In the genomic region with DNA sequence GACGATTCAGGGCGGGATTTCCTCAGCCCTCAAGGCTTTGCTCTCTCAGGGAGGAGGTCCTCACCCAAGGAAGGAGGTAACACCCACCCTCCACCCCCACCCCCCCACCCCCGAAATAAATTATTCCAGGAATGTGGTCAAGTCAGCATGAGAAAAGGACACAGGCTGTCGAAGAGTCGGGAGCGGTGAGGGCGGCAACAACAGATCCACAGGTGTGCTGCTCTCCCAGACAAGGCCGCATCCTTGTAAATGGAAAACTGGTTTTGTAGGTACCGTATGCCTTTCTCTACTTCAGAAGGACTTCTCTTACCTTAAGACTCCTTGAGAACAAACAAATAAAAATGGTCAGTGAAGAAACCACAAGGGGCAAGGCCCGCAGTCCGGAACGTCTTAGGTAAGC, we compare ENCODE assay signal across 8 mouse cellular contexts. TPM values are rescaled to one million over a fixed set of nuclear protein-coding genes. Genes with fewer than 3 reads are reported as not detected.
A peak's percentile ranks its signal among the peaks of the same experiment; 100 is the strongest.
DNase-seq lines count a peak whose midpoint lies in the region; ATAC-seq and TF ChIP-seq lines count a peak whose summit lies in the region.

A gene (plus strand): TSS at position 200 of the 400 bp plus-strand sequence.

- H3K9ac ChIP-seq in midbrain, embryonic 12.5 days (replicated peaks) = no peak within 1 kb of the TSS

- ATAC-seq in midbrain, embryonic 12.5 days (ENCODE audit: low FRiP score, low read depth) = no peak

- H3K36me3 ChIP-seq in midbrain, embryonic 12.5 days = no peaks in the 10 kb centered on the region

- WGBS in midbrain, embryonic 12.5 days = 33% methylated on average over 10 of the region's 12 CpGs

- H3K27ac ChIP-seq in cortical plate, adult 2 months (ENCODE audit: insufficient read depth, low read length) = no peak within 1 kb of the TSS
- H3K27ac ChIP-seq in midbrain, embryonic 12.5 days (replicated peaks) = no peak within 1 kb of the TSS

- H3K4me2 ChIP-seq in midbrain, embryonic 12.5 days (replicated peaks) = no peak within 1 kb of the TSS

- TF ChIP-seq POLR2A in cortical plate, adult 2 months (IDR thresholded peaks at IDR 0.05; ENCODE audit: extremely low read depth, insufficient read depth, low read length) = no peak

- no peaks in the 10 kb centered on the region for H3K9me3 ChIP-seq in midbrain, embryonic 12.5 days

- DNase-seq in lung, adult 18-20 months = peak; percentile 5 to 16
- DNase-seq in lung, postnatal 10 days = no peak
- no peak for DNase-seq in heart, adult 8-10 months (ENCODE audit: low spot score)
- DNase-seq in layer of hippocampus, postnatal 25 days (ENCODE audit: extremely low spot score in 1 of 2, low spot score in 1 of 2) = no peak
- DNase-seq in retina, postnatal 1 day = no peak
- no peak for DNase-seq in cerebellum, adult 9-10 months

- H3K4me3 ChIP-seq in cortical plate, adult 2 months (ENCODE audit: insufficient read depth, low read length) = no peak within 1 kb of the TSS
- no peak within 1 kb of the TSS for H3K4me3 ChIP-seq in midbrain, embryonic 12.5 days

- no peak for TF ChIP-seq CTCF in cortical plate, adult 2 months (IDR thresholded peaks at IDR 0.05; ENCODE audit: extremely low read depth, insufficient read depth, low read length)

- H3K27me3 ChIP-seq in midbrain, embryonic 12.5 days = no peaks in the 10 kb centered on the region

- no peaks in the 10 kb centered on the region; the same call in 1 of the 2 replicates for H3K4me1 ChIP-seq in cortical plate, adult 2 months (ENCODE audit: control insufficient read depth, insufficient read depth, low read length)
- H3K4me1 ChIP-seq in midbrain, embryonic 12.5 days = no peaks in the 10 kb centered on the region

RNA-seq across cellular contexts. Expression of the gene that starts here (rescaled TPM):
- polyA plus RNA-seq in cortical plate, adult 2 months (2012; rRNA removed) = 179 and 201 TPM in 2 replicates
- 100 to 1,000 TPM; 155 to 268 (median 219) TPM for total RNA-seq in heart, adult 8-10 months (2022)
- total RNA-seq in layer of hippocampus, postnatal 25 days (2021) = 100 to 1,000 TPM; 224 to 238 TPM
- 414 and 467 TPM in 2 replicates for polyA plus RNA-seq in midbrain, embryonic 12.5 days (2016; fragmentation: Nextera tagmentation; extraction: Ambion mirVana)

Comparison
In these comparisons a context has a peak if more than half of its experiments do, and no peak if none do; other contexts are left out.
1. DNase-seq: peak in lung, adult 18-20 months (2 of 2); none in lung, postnatal 10 days (single experiment), heart, adult 8-10 months (single experiment), layer of hippocampus, postnatal 25 days (0 of 2), retina, postnatal 1 day (single experiment) and cerebellum, adult 9-10 months (single experiment).